Comparison of ENCODE assay signal across 17 mouse cellular contexts in genomic region chr16:23417456-23418240, GRCm38 (mm10). TPM values are rescaled to one million over a fixed set of nuclear protein-coding genes. Genes with fewer than 3 reads are reported as not detected.
A peak's percentile ranks its signal among the peaks of the same experiment; 100 is the strongest.
DNase-seq lines count a peak whose midpoint lies in the region; ATAC-seq lines count a peak whose summit lies in the region.
"Had no signal": no experiment of that assay in that cellular context is flagged by ENCODE, and none has a peak within 500 bp of the region (broad histone marks: within the 10 kb centered on the region; RNA-seq: fewer than 3 reads in every experiment).

No protein-coding gene starts in this region.

- 77% methylated on average over 13 of the region's 13 CpGs for WGBS in midbrain, embryonic 10.5 days
- 75% methylated on average over 13 of the region's 13 CpGs for WGBS in midbrain, embryonic 11.5 days
- WGBS in hindbrain, embryonic 13.5 days: 44% methylated on average over 13 of the region's 13 CpGs
- WGBS in midbrain, embryonic 14.5 days: 53% methylated on average over 13 of the region's 13 CpGs

- no peak overlapping the region for H3K4me3 ChIP-seq in midbrain, embryonic 10.5 days
- H3K4me3 ChIP-seq in midbrain, embryonic 11.5 days (ENCODE audit: low read depth, low read length): no peak overlapping the region
- H3K4me3 ChIP-seq in hindbrain, embryonic 13.5 days: no peak overlapping the region
- H3K4me3 ChIP-seq in midbrain, embryonic 14.5 days (replicated peaks; ENCODE audit: low read depth, low read length): no peak overlapping the region
- H3K4me3 ChIP-seq: heart, embryonic 10.5 days; limb, embryonic 15.5 days; liver, embryonic 15.5 days had no signal

- ATAC-seq in midbrain, embryonic 11.5 days (ENCODE audit: low FRiP score): no peak
- peak; percentile 49 for ATAC-seq in hindbrain, embryonic 13.5 days (ENCODE audit: low FRiP score)
- ATAC-seq in midbrain, embryonic 14.5 days (ENCODE audit: low FRiP score, low TSS enrichment): no peak
- no peak for ATAC-seq in monocyte, adult 5-6 weeks (replicated peaks; ENCODE audit: insufficient number of reproducible peaks, low FRiP score, low TSS enrichment, poor library complexity, severe bottlenecking)

- peaks cover 23% of the 10 kb centered on the region for H3K4me1 ChIP-seq in midbrain, embryonic 10.5 days
- no peaks in the 10 kb centered on the region for H3K4me1 ChIP-seq in midbrain, embryonic 11.5 days (ENCODE audit: control insufficient read depth, insufficient read depth, low read length)
- H3K4me1 ChIP-seq in hindbrain, embryonic 13.5 days (replicated peaks): peaks cover 19% of the 10 kb centered on the region
- 0 out of 2 replicates have a peak, but pooled peaks cover 5% of the 10 kb centered on the region for H3K4me1 ChIP-seq in midbrain, embryonic 14.5 days (ENCODE audit: control insufficient read depth, insufficient read depth, low read length)
- H3K4me1 ChIP-seq: liver, embryonic 15.5 days had no signal

- no peaks in the 10 kb centered on the region for H3K36me3 ChIP-seq in midbrain, embryonic 10.5 days
- H3K36me3 ChIP-seq in midbrain, embryonic 11.5 days (ENCODE audit: control insufficient read depth, insufficient read depth, low read length): no peaks in the 10 kb centered on the region
- no peaks in the 10 kb centered on the region for H3K36me3 ChIP-seq in hindbrain, embryonic 13.5 days
- no peaks in the 10 kb centered on the region for H3K36me3 ChIP-seq in midbrain, embryonic 14.5 days (ENCODE audit: control insufficient read depth, insufficient read depth, low read length)
- H3K36me3 ChIP-seq: heart, embryonic 10.5 days; limb, embryonic 15.5 days; liver, embryonic 15.5 days had no signal

- peak overlapping the region; percentile 52; the same call in 1 of the 2 replicates for H3K27ac ChIP-seq in midbrain, embryonic 10.5 days (replicated peaks)
- no peak overlapping the region for H3K27ac ChIP-seq in midbrain, embryonic 11.5 days (ENCODE audit: low read depth, low read length)
- H3K27ac ChIP-seq in hindbrain, embryonic 13.5 days: peak overlapping the region; percentile 35
- H3K27ac ChIP-seq in midbrain, embryonic 14.5 days (replicated peaks; ENCODE audit: low read depth, low read length): no peak overlapping the region
- H3K27ac ChIP-seq: heart, embryonic 10.5 days; limb, embryonic 15.5 days; liver, embryonic 15.5 days had no signal

- DNase-seq in midbrain, embryonic 10.5 days (ENCODE audit: low spot score): no peak
- DNase-seq in midbrain, embryonic 11.5 days (ENCODE audit: low spot score, missing footprints): no peak
- peak; percentile 29 for DNase-seq in midbrain, embryonic 14.5 days
- DNase-seq in urinary bladder, postnatal 25 days (ENCODE audit: low spot score): no peak
- DNase-seq in thymus, postnatal 36 days: no peak
- DNase-seq: adrenal gland, postnatal 14 days; cerebellum, adult 11-12 months; cerebellum, postnatal 14 days; right cerebral cortex, postnatal 4 days; thymus, adult 2 months had no signal

- H3K9me3 ChIP-seq in midbrain, embryonic 10.5 days (replicated peaks): no peaks in the 10 kb centered on the region
- H3K9me3 ChIP-seq in midbrain, embryonic 11.5 days (ENCODE audit: control insufficient read depth, low read length): no peaks in the 10 kb centered on the region
- no peaks in the 10 kb centered on the region for H3K9me3 ChIP-seq in hindbrain, embryonic 13.5 days
- no peaks in the 10 kb centered on the region for H3K9me3 ChIP-seq in midbrain, embryonic 14.5 days (ENCODE audit: control insufficient read depth, low read length)
- H3K9me3 ChIP-seq: heart, embryonic 10.5 days; limb, embryonic 15.5 days; liver, embryonic 15.5 days had no signal

- no peak overlapping the region for H3K4me2 ChIP-seq in midbrain, embryonic 11.5 days
- H3K4me2 ChIP-seq in hindbrain, embryonic 13.5 days: peak overlapping the region; percentile 17
- H3K4me2 ChIP-seq in midbrain, embryonic 14.5 days (ENCODE audit: low read length): no peak overlapping the region
- H3K4me2 ChIP-seq: limb, embryonic 15.5 days; liver, embryonic 15.5 days had no signal

- H3K27me3 ChIP-seq in midbrain, embryonic 10.5 days (ENCODE audit: low read depth, poor library complexity, severe bottlenecking): 0 out of 2 replicates have a peak, but pooled peaks cover 6% of the 10 kb centered on the region
- no peaks in the 10 kb centered on the region for H3K27me3 ChIP-seq in midbrain, embryonic 11.5 days (ENCODE audit: control insufficient read depth, insufficient read depth, low read length)
- no peaks in the 10 kb centered on the region for H3K27me3 ChIP-seq in hindbrain, embryonic 13.5 days
- H3K27me3 ChIP-seq in midbrain, embryonic 14.5 days (ENCODE audit: control insufficient read depth, insufficient read depth, low read length): no peaks in the 10 kb centered on the region
- H3K27me3 ChIP-seq: liver, embryonic 15.5 days had no signal

- H3K9ac ChIP-seq in midbrain, embryonic 11.5 days (ENCODE audit: low read length): no peak overlapping the region
- H3K9ac ChIP-seq in hindbrain, embryonic 13.5 days: no peak overlapping the region
- H3K9ac ChIP-seq in midbrain, embryonic 14.5 days (replicated peaks; ENCODE audit: low read length): no peak overlapping the region
- H3K9ac ChIP-seq: limb, embryonic 15.5 days; liver, embryonic 15.5 days had no signal

RNA-seq across cellular contexts. Expression of gene Rtp1, which starts 11.3 kb away (rescaled TPM):
- not detected in 2 replicates for polyA plus RNA-seq in midbrain, embryonic 10.5 days (2016; fragmentation: Nextera tagmentation; extraction: Ambion mirVana)
- polyA plus RNA-seq in midbrain, embryonic 11.5 days (2014; fragmentation: Nextera tagmentation; extraction: Ambion mirVana): not detected in 2 replicates
- 0.10 and 0.12 TPM in 2 replicates for polyA plus RNA-seq in hindbrain, embryonic 13.5 days (2015; fragmentation: Nextera tagmentation; extraction: Ambion mirVana)
- not detected in 2 replicates for polyA plus RNA-seq in midbrain, embryonic 14.5 days (2014; fragmentation: Nextera tagmentation; extraction: Ambion mirVana)
- not detected in 3 replicates for total RNA-seq in monocyte, adult 5-6 weeks (2017)
- total RNA-seq: adrenal gland, postnatal 14 days had no signal
- polyA plus RNA-seq: heart, embryonic 10.5 days; heart, postnatal 0 days; limb, embryonic 15.5 days; liver, embryonic 15.5 days; lung, postnatal 0 days had no signal

Comparison
In these comparisons a context has a peak if more than half of its experiments do, and no peak if none do; other contexts are left out.
1. H3K27ac ChIP-seq: peak in midbrain, embryonic 10.5 days (single experiment) and hindbrain, embryonic 13.5 days (single experiment); none in midbrain, embryonic 11.5 days (single experiment) and midbrain, embryonic 14.5 days (single experiment).